Mouse (Mus musculus): ENCODE measurements around the gene Tfip11.
A peak's percentile ranks its signal among the peaks of the same experiment; 100 is the strongest.
"Not testable (repeated sequence)": the region's sequence is repeated elsewhere in the genome, so short reads cannot be mapped to it uniquely, and the experiment has no call there.

The Tfip11 gene

GRCm38 (mm10) chr5:112289819-112290535 lies 36.2 kb upstream of the Tfip11 start:
- peak in 1 of 2 experiments; percentile 48 for DNase-seq (ENCODE audit: low spot score in 2 of 2)

GRCm38 (mm10) chr5:112290536-112290880 lies 35.6 kb upstream of the Tfip11 start:
- DNase-seq (ENCODE audit: low spot score in 2 of 2) = no peak

- no peak for DNase-seq (ENCODE audit: low spot score in 2 of 2)
Observed at GRCm38 (mm10) chr5:112291866-112292265, 34.3 kb upstream of the Tfip11 start.

- DNase-seq (ENCODE audit: low spot score in 2 of 2) = no peak
Observed at GRCm38 (mm10) chr5:112292343-112292980, 33.7 kb upstream of the Tfip11 start.

- DNase-seq (ENCODE audit: low spot score in 2 of 2) = no peak
Observed at GRCm38 (mm10) chr5:112293800-112294199, 32.4 kb upstream of the Tfip11 start.

- DNase-seq (ENCODE audit: low spot score in 2 of 2) = no peak
Observed at GRCm38 (mm10) chr5:112294696-112295095, 31.5 kb upstream of the Tfip11 start.

- no peak for DNase-seq (ENCODE audit: low spot score in 2 of 2)
Observed at GRCm38 (mm10) chr5:112295162-112295561, 31.0 kb upstream of the Tfip11 start.

GRCm38 (mm10) chr5:112295564-112295963 lies 30.6 kb upstream of the Tfip11 start:
- no peak for DNase-seq (ENCODE audit: low spot score in 2 of 2)

- no peak for DNase-seq (ENCODE audit: low spot score in 2 of 2)
Observed at GRCm38 (mm10) chr5:112296404-112297181, 29.6 kb upstream of the Tfip11 start.

- no peak for DNase-seq (ENCODE audit: low spot score in 2 of 2)
Observed at GRCm38 (mm10) chr5:112297257-112297656, 28.9 kb upstream of the Tfip11 start.

- peak in 1 of 2 experiments; percentile 16 for DNase-seq (ENCODE audit: low spot score in 2 of 2)
Observed at GRCm38 (mm10) chr5:112298226-112298988, 27.8 kb upstream of the Tfip11 start.

- DNase-seq (ENCODE audit: low spot score in 2 of 2) = no peak
Observed at GRCm38 (mm10) chr5:112299399-112299798, 26.8 kb upstream of the Tfip11 start.

GRCm38 (mm10) chr5:112300112-112300511 lies 26.0 kb upstream of the Tfip11 start:
- no peak for DNase-seq (ENCODE audit: low spot score in 2 of 2)

- no peak for DNase-seq (ENCODE audit: low spot score in 2 of 2)
Observed at GRCm38 (mm10) chr5:112300721-112301308, 25.3 kb upstream of the Tfip11 start.

GRCm38 (mm10) chr5:112301694-112302093 lies 24.5 kb upstream of the Tfip11 start:
- DNase-seq (ENCODE audit: low spot score in 2 of 2) = no peak

GRCm38 (mm10) chr5:112302310-112302709 lies 23.8 kb upstream of the Tfip11 start:
- DNase-seq (ENCODE audit: low spot score in 2 of 2) = no peak

GRCm38 (mm10) chr5:112305842-112306241 lies 20.3 kb upstream of the Tfip11 start:
- DNase-seq (ENCODE audit: low spot score in 2 of 2) = no peak

GRCm38 (mm10) chr5:112313222-112313885 lies 12.8 kb upstream of the Tfip11 start:
- DNase-seq (ENCODE audit: low spot score in 2 of 2) = no peak

- DNase-seq (ENCODE audit: low spot score in 2 of 2) = no peak
Observed at GRCm38 (mm10) chr5:112316468-112316867, 9.7 kb upstream of the Tfip11 start.

GRCm38 (mm10) chr5:112317328-112317727 lies 8.8 kb upstream of the Tfip11 start:
- no peak for DNase-seq (ENCODE audit: low spot score in 2 of 2)

- not testable (repeated sequence) for DNase-seq (ENCODE audit: low spot score in 2 of 2)
Observed at GRCm38 (mm10) chr5:112319343-112319742, 6.8 kb upstream of the Tfip11 start.

All from urinary bladder, postnatal 36 days (tissue).